Mouse (Mus musculus): ENCODE results near the gene Syn3.
"Not testable (repeated sequence)": the region's sequence is repeated elsewhere in the genome, so short reads cannot be mapped to it uniquely, and the experiment has no call there.

Syn3 gene

DNA sequence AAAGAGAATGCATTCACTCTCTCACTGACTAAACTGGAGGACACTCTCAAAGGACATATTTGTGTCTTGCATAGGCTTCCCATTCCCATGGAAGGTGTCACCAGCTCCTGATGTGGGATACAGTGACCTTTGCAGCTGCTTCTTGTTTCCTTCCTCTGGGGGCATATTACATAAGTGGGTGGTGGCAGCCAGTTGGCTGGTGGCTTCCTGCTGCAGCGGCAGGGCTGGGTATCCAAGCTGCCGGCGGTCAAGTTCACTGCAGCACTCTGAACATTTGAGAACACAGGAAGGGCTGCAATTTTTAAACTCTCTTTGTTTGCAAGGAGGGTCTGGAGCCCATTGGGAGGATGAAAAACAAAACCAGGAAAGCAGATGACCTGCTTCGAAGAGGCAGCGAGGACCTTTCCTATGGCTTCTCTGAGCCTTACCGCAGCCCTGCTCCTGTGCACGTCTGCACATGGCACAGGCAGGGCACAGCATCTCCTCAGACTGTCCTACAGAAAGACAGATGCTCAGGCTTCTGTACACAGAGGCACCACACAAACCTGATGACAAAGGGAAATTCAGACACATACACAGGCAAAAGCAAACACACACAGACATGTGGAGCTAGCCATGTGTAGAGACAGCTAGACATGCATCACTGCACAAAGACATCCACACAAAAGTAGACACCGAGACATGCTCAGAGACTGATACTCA, 340.3 kb downstream of the Syn3 start:
- no peak for DNase-seq (ENCODE audit: low read depth, low spot score)

DNA sequence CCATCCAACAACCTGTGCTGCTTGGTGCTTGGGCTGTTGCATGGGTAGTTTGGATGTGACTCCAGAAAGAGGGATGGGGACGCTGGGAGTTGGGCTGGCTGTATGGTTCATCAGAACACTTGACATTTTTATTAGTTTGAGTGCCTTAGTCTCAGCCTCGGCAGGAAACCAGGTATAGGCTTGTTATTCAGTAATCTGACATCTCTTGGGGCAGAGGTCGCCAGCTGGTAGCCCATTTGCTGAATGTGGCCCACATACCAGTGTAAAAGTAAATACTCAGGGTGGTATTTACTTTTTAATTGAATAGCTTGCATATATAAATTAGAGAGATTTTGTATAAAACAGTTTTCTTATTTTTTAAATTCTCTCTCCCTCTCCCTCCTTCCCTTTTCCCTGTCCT, 343.4 kb downstream of the Syn3 start:
- DNase-seq (ENCODE audit: low read depth, low spot score): no peak

DNA sequence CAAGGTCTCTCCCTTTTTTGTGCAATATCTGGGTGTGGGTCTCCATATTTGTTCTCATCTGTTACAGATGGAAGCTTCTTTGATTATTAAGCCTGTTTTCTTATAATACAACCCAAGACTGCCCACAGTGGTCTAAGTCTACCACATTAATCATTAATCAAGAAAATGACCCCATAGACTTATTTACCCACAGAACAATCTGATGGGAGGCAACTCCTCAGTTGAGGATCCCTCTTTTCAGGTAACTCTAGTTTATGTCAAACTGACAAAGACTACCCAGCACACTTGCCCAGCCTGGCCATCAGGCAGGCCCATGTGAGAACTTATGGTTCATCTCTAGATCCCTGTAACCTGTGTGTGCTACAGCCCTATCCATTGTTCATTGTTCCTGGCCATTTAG, 345.5 kb downstream of the Syn3 start:
- no peak for DNase-seq (ENCODE audit: low read depth, low spot score)

DNA sequence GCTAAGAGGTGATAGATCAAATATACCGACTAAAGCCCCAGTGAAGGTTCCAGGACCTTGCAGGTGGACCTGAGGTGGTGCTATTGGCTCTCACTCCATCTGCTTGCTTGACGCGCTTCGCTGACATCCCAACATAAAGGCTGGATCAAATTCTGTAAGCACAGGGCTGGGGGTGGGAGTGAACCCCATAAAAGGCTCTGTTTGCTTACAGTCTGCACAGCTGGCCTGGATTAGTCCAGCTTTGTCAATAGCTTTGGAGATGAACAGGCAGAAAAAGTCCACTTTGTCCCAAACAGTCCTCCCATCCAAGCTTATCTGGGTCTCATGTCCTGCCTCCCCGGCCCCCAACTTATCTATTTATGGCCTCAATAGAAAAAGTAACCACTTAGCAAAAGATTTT, 347.3 kb downstream of the Syn3 start:
- no peak for DNase-seq (ENCODE audit: low read depth, low spot score)

DNA sequence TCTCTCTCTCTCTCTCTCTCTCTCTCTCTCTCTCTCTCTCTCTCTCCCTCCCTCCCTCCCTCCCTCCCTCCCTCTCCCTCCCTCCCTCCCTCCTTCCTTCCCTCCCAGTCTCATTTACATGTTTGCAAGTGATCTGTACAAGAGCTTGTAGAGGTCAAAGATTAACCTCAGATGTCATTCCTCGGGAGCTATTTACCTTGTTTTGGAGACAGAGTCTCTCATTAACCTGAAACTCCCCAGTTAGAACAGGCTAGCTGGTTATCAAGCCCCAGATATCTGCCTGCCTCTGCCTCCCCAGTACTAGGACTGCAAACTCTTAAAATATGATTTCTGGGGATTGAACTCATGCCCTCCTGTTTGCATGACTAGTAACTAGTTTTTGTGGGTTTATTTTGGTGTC, 348.6 kb downstream of the Syn3 start:
- no peak for DNase-seq (ENCODE audit: low read depth, low spot score)

DNA sequence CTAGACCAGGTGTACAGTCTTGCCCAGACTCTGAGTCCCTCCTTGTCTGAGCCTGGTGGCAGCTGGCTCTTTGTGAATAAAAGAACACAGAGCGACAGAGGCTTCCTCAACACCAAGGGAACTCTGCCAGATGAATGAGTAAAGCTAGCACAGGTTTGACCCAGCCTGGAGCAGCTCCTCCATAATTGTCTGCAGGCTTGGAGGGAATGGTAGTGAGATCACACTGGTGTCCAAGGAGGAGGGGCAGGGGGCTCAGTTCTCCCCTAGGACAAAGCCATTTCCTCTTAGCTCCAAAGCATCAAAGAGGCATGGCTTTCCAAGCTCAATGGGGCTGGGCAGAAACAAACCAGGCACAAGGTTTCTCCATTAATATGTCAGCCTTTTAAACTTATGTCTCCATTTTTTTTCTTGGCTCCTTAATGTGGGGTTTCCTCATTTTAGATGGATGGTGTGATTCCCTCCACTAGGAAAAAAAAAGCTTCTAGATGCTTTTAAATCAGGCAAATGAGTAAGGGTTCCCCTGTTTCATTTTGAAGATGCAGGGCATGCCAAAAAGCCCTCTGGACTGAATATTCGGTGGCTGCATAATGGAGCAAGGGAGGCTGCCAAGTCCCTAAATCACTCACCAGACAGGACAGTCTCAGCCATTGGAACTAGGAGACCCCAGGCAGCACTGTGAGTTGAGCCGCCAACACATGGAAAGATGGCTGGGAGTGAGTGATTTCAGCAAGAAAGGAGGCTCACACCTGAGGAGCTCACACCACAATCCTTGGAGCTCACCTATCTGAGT, 349.5 kb downstream of the Syn3 start:
- DNase-seq (ENCODE audit: low read depth, low spot score): no peak

DNA sequence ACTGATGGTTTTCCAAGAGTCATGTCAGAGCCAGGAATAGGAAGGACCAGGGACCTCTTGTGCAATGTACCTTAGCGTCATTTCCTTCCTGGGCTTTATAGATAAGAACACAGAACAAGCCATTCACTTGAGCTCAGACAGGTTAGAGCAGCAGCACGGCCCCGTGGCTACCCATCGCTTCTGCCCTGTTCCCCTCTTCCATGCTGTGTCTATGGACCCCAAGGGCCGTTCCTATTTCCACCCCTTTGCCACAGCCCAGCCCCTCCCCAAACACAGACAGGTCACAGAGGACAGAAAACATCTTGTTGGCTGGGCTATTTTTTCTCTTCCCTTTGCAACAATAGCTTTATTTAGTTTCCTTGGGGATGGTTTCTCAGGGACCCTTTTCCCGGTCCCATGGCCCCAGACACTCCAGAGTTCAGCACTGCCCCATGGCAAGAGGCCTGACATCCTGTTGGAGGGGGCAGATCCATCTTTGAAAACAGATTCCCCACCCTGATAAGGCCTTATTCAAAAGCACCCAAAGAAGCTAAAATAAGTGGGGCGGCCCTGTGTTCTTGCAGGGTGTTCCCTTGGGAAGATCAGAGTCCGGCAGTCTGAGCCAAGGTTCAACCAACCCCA, 359.5 kb downstream of the Syn3 start:
- no peak for DNase-seq (ENCODE audit: low read depth, low spot score)

DNA sequence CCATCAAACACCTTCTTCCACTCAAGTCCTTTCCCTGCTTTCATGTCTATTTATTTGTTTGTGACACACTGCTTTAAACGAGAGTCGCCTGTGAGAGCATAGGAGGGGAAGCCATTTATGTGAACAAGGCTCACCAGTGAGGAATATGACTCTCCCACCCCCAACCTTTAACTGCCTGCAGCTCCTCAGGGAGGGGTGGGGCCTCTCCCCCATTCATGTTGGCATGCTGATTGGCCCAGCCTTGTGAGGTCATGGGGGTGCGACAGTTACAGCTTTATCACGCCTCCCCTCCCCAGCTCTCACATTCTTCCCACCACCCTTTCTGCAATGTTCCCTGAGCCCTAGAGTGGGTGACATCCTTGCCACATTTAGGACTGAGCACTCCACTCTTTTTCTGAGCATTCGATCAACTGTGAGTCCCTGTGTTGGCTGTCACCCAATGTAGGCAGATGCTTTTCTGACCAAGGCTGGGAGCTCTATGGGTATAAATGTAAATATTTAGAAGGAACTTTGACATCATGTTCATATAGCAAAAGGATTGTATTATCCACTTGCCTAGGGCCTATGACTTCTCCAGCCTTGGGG, 361.0 kb downstream of the Syn3 start:
- DNase-seq (ENCODE audit: low read depth, low spot score): no peak

DNA sequence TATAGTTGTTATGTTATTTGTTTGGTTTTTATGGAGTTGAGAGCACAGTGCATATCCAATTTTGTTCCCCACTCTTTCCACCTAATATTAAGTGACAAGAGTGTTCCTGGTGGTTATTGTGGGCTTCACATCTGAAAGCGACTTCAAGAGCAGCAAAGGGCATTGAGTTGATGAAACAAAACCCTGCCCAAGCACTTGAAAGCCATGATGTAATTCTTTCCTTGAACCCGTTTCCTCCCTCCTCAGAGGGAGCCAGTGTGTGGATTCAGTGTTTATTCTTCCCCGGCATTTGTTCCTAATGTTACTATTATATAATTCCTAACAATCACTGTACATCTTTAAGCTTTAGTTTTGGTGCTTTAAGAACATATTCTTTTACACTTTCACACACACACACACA, 361.6 kb downstream of the Syn3 start:
- DNase-seq (ENCODE audit: low read depth, low spot score): no peak

DNA sequence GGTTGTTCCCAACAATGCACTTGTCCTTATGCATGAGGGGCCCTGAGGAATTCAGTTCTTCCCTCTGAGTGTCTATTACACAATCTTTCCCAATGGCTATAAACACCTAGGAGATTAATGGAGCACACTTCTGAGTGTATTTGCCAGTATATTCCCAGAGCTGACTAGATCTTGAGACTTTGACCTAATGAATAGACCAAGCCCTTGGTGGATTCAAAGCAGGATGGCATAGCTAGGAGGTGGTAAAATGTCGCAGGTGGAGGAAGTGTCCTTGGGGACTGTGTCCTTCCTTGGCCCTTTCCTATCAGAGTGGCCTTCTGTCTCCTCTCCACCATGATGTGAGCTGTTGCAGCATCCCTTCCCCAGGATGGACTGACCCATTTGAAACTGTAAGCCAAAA, 362.4 kb downstream of the Syn3 start:
- no peak for DNase-seq (ENCODE audit: low read depth, low spot score)

DNA sequence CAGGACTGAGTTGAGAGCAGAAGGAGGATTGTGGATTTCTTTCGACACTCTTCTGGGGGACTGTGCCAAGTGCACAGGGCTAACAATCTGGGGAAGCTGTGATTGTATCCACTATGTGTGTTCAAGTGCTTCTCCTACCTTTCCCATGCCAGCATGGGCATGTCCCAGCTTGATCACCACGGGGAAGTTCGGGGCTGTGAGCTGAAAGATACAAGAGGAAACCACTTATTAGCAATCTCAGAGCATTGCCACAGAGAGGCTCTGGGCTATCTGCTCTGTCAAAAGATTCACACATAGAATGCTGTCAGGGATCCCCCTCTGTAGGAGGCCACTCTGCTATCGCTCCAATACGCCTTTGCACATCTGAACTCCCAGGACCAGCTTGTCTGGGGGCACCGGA, 363.8 kb downstream of the Syn3 start:
- no peak for DNase-seq (ENCODE audit: low read depth, low spot score)

DNA sequence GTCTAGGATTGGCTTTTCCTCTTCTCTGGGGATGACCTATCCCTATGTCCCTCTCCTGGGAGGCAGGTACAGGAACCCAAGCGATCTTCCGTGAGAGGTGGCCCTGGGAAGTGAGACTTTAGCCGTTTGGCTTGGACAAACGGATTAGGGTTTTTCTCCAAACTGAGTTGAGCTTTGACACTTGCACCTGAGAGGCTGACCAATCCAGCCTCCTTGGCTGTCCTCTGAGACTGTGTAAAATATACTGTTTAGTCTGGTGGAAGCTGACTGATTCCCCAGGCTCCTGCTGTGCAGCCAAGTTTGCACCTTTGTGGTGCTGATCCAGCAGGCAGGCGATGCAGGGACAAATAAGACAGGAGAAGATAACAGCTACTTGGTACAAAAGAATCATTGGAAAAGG, 364.4 kb downstream of the Syn3 start:
- DNase-seq (ENCODE audit: low read depth, low spot score): no peak

DNA sequence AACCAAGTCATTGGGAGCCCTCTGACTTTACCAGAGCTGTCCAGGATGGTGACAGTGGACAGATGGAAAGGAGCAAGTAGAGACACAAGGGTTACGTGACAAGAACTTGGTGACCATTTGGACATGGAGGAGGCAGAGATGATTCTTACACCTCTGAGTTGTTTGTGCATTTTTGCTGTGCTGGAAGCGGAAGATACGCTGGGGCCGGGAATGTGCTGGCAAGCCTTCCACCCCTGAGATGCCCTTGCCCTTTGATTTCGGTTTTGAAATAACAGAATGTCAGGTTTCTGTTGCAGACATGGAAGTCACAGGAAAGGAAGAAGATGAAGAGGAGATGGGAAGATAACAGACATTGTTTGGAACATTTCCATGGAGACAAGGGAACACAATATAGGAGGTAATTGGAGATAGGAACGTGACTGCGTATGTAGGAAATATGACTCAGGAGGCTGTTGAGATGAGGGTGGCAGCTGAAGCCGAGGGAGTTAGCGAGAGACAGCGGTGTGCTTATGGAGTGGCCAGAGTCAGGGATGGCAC, 366.2 kb downstream of the Syn3 start:
- no peak for DNase-seq (ENCODE audit: low read depth, low spot score)

DNA sequence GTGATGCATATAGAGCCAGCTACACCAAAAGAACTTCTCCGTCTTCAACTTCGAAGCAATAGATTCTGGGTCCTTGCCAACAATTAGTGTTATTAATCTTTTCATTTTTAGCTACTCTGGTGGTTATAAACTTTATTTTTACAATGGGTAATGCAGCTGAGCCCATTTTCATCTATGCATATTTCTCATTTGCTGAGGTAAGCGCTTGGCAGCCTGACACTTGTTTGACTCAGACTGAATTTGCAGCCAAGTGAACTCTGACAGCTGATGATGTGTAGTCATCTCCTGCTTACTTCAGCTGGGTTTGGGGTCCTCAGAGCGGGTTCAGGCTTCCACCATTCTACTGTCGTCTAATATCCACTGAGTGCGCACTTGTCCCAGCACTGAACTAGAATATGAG, 369.6 kb downstream of the Syn3 start:
- DNase-seq (ENCODE audit: low read depth, low spot score): no peak

DNA sequence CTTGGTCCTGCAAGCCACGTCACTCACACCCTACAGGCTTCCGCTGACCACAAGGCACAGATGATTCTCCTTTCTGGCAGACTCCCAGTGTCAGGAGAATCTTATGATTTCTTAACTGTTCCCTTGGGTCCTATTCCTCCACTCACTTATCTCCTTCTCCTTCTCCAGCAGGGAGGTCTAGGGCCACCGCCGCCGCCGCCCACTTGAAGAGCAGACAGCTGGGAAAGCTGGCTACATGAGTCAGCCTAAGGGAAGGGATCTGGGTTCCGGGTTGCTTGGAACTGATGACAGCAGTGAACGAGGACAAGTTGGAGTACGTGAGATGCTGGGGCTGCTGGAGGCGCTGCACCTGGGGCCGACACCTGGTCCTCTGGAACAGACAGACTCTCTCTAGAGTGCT, 372.2 kb downstream of the Syn3 start:
- DNase-seq (ENCODE audit: low read depth, low spot score): no peak

DNA sequence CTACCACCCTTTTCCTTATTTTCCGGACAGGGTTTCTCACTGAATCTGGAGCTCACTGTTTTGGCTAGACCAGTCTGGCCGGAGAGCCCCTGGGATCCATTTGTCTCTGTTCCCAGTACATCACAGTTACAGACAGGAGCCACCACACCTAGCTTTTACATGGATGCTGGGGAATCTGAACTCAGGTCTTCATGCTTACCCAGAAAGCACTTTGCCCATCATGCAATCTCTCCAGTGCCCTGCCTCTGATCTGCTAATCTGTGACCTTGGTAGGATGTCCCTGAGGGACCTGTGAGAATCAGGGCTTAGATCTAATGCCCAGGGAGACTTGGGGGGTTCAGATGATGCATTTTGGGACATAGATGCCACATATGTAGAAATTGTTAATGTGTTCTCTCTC, 373.3 kb downstream of the Syn3 start:
- DNase-seq (ENCODE audit: low read depth, low spot score): no peak

DNA sequence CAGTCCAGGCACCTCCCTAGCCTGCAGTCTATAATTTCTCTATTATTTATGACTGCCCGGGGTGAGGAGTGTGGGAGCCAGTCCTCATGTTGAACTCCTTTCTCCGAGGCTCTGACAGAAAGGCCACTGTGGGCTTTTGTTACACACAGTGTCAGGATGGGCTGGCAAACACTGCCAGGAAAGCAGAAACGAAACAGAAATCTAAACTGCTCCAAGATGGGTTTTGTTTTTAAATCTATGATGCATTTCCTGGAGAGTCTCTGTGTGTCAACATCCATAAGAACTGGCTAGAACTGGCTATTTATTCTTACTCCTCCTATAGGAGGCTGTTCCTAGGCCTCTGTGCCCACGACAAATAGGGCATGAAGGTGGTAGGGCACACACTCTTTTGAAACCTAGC, 374.6 kb downstream of the Syn3 start:
- DNase-seq (ENCODE audit: low read depth, low spot score): no peak

DNA sequence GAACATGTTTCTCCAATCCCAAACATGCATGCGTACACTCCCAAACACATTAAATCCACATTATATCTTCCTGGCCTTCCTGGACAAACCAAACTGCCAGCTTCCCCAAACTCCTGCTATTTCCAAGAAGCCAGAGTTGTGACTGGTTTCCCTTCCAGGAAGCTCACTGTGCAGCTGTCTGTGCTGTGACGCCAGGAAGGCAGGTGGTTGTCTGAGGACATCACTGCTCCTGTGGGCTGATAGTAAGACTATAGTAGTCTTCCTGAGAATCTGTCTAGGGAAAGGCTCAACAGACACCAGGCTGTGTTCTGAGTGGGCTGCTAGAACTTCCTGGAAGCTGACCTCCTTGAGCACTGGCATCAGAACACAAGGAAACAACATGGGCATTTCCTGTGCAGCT, 375.5 kb downstream of the Syn3 start:
- DNase-seq (ENCODE audit: low read depth, low spot score): no peak

DNA sequence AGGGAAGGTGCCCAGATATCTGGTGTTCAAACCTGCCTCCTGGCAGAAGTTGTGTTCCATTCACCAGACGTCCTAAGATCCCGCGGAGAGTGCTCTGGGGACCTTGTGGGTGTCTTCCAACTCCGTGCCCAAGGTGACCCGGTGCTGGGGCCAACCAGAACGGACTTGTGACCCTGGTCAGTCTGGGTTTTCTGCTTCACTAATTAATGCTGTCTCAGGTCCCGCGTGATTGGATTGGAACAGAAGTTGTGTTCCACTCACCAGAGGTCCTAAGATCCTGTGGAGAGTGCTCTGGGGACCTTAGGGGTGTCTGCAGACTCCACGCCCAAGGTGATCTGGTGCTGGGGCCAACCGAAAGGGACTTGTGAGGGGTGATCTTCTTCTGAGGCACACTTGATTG, 376.2 kb downstream of the Syn3 start:
- DNase-seq (ENCODE audit: low read depth, low spot score): not testable (repeated sequence)

DNA sequence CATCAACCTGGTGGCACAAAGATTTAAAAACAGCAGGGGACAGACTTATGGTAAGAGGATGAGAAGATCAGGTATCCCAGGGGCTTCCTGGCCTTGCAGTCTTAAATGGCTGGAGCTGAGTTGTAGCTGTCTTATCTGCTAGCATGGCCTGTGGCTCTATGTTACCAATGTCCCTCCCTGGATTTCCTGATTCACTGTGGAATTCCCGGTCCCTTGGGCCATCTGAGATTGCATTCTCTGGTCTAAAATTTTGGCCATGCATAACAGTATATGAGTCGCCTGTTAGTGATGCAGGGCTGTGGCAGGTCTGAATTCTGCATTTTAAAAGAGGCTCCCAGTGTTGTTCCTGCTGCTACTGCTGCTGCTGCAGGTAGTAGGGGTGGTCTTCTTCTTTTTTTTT, 382.4 kb downstream of the Syn3 start:
- no peak for DNase-seq (ENCODE audit: low read depth, low spot score)

DNA sequence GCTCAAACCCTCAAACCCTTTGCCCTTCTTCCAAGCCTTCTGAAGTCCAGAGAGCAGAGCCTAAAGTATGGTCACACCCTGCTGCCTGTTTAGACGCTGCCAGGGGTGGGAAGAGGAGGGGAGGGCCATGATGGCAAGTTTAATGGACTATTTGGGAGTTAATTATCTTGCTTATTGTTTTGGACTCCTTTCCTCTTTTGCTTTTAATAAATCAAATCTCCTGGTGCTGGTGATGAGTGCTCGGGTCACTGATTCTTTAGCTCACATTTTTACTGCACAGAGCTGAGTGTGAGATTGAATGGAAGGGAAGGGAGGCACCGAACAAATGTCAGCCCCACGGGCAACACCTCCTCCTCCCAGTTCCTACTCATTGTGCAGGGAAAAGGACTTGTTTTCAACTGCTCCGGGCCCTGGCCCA, 384.3 kb downstream of the Syn3 start:
- DNase-seq (ENCODE audit: low read depth, low spot score): no peak

DNA sequence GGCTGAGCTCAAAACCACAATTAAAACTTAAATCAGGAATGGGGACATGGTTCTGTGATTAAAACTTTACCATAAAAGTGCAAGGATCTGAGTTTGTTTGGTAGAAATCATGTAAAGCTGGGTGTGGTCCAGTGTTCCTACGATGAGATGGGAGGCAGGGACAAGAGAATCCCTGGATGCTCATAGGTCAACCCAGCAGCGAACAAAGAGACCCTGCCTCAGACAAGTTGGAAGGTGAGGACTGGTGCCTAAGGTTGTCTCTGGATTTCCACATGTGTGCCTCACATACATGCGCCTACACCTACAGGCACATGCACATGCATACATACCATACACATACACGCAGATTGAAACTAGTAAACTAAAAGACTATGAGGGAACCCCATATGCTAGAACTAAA, 389.9 kb downstream of the Syn3 start:
- no peak for DNase-seq (ENCODE audit: low read depth, low spot score)

All from retina, postnatal 7 days (tissue).